Mouse (Mus musculus) gonadal fat pad, adult 2 months (tissue): ENCODE results near the gene Tnfrsf13c. TPM values are rescaled to one million over a fixed set of nuclear protein-coding genes. Genes with fewer than 3 reads are reported as not detected.

Experiments used
- DNase-seq: peaks from one replicate; pipeline ENCODE4 v3.0.0-alpha.2; 2012; ENCODE audit warnings: low read depth
- polyA plus RNA-seq: library from polyadenylated mRNA; depleted of rRNA; stranded (reverse); fragments of >200 nt; gene quantifications from 2 replicates; pipeline ENCODE4 v1.2.3, GENCODE M21; 2012

Tnfrsf13c gene
- polyA plus RNA-seq, 1 experiment = 0.61 TPM

- DNase-seq = no peak
These were observed 16.5 kb downstream of the Tnfrsf13c start for GRCm38 (mm10) chr15:82207504-82208219.

GRCm38 (mm10) chr15:82207105-82207459, 17.1 kb downstream of the Tnfrsf13c start:
- DNase-seq = no peak

GRCm38 (mm10) chr15:82206365-82207104, 17.6 kb downstream of the Tnfrsf13c start:
- DNase-seq = no peak

GRCm38 (mm10) chr15:82204680-82205371, 19.3 kb downstream of the Tnfrsf13c start:
- no peak for DNase-seq

GRCm38 (mm10) chr15:82203611-82204351, 20.4 kb downstream of the Tnfrsf13c start:
- no peak for DNase-seq

GRCm38 (mm10) chr15:82203090-82203489, 21.1 kb downstream of the Tnfrsf13c start:
- DNase-seq = no peak

- DNase-seq = no peak
These were observed 22.1 kb downstream of the Tnfrsf13c start for GRCm38 (mm10) chr15:82202086-82202485.

- DNase-seq = no peak
These were observed 24.6 kb downstream of the Tnfrsf13c start for GRCm38 (mm10) chr15:82199546-82199945.

GRCm38 (mm10) chr15:82198342-82198741, 25.8 kb downstream of the Tnfrsf13c start:
- DNase-seq = no peak

- no peak for DNase-seq
These were observed 26.2 kb downstream of the Tnfrsf13c start for GRCm38 (mm10) chr15:82197937-82198336.

- no peak for DNase-seq
These were observed 26.9 kb downstream of the Tnfrsf13c start for GRCm38 (mm10) chr15:82197246-82197750.

- no peak for DNase-seq
These were observed 27.9 kb downstream of the Tnfrsf13c start for GRCm38 (mm10) chr15:82196300-82196699.

- DNase-seq = no peak
These were observed 31.6 kb downstream of the Tnfrsf13c start for GRCm38 (mm10) chr15:82192617-82193016.

GRCm38 (mm10) chr15:82188481-82189240, 35.5 kb downstream of the Tnfrsf13c start:
- DNase-seq = no peak

GRCm38 (mm10) chr15:82187924-82188323, 36.2 kb downstream of the Tnfrsf13c start:
- DNase-seq = no peak

- no peak for DNase-seq
These were observed 36.8 kb downstream of the Tnfrsf13c start for GRCm38 (mm10) chr15:82187401-82187800.

GRCm38 (mm10) chr15:82186931-82187330, 37.2 kb downstream of the Tnfrsf13c start:
- no peak for DNase-seq

- DNase-seq = no peak
These were observed 38.0 kb downstream of the Tnfrsf13c start for GRCm38 (mm10) chr15:82186131-82186530.

GRCm38 (mm10) chr15:82185062-82185783, 38.9 kb downstream of the Tnfrsf13c start:
- DNase-seq = no peak

GRCm38 (mm10) chr15:82184656-82185055, 39.5 kb downstream of the Tnfrsf13c start:
- DNase-seq = no peak
